Mouse (Mus musculus) liver, embryonic 14.5 days (tissue): Measurements from ENCODE around the gene C1qtnf6. TPM values are rescaled to one million over a fixed set of nuclear protein-coding genes. Genes with fewer than 3 reads are reported as not detected.

Source experiments
- ATAC-seq: fragments of 200-750 bp; cut with Nextera tagmentation; 2 replicates; pipeline ENCODE4 v1.8.0; 2017; ENCODE audit warnings: moderate number of reproducible peaks, mild to moderate bottlenecking, moderate library complexity; ENCODE audit not compliant: insufficient read depth
- DNase-seq, 3 experiments: peaks; one replicate each; pipeline ENCODE4 v3.0.0-alpha.2; 2012 to 2013; ENCODE audit warnings: low read depth in 3 of 3, low spot score in 3 of 3
- H3K27ac ChIP-seq: fragments of 300-500 bp; sonication (generic); 2 replicates; pipeline ENCODE4 v1.5.1; 2014; ENCODE audit warnings: moderate library complexity, mild to moderate bottlenecking, control low read depth, inconsistent platforms
- H3K27me3 ChIP-seq: fragments of 300-500 bp; sonication (generic); 2 replicates; pipeline ENCODE4 v1.6.1; 2014; ENCODE audit warnings: mild to moderate bottlenecking, low read length, moderate library complexity; ENCODE audit not compliant: control insufficient read depth, insufficient read depth
- H3K36me3 ChIP-seq: fragments of 300-500 bp; sonication (generic); replicated peaks from 2 replicates; pipeline ENCODE4 v1.6.1; 2014; ENCODE audit warnings: low read depth; ENCODE audit not compliant: control insufficient read depth, insufficient read depth
- H3K4me1 ChIP-seq, 2 experiments: fragments of 200-500 bp in 1 of 2; fragments of 300-500 bp in 1 of 2; sonication (generic) in 1 of 2; replicated peaks; 2 replicates each; pipeline ENCODE4 v1.6.1; 2012 to 2014; ENCODE audit warnings: antibody characterized with exemption in 1 of 2, inconsistent platforms in 1 of 2, low read length in 1 of 2; ENCODE audit not compliant: control insufficient read depth in 2 of 2, insufficient read depth in 2 of 2
- H3K4me2 ChIP-seq: fragments of 300-500 bp; sonication (generic); 2 replicates; pipeline ENCODE4 v1.6.1; 2014; ENCODE audit warnings: low read depth, mild to moderate bottlenecking, control low read depth, moderate library complexity
- H3K4me3 ChIP-seq, 2 experiments: fragments of 200-500 bp in 1 of 2; fragments of 300-500 bp in 1 of 2; sonication (generic) in 1 of 2; 2 replicates each; pipeline ENCODE4 v1.5.1; 2012 to 2014; ENCODE audit warnings: low read depth in 2 of 2, low read length in 2 of 2, mild to moderate bottlenecking in 2 of 2, control low read depth in 1 of 2, inconsistent platforms in 1 of 2, moderate library complexity in 1 of 2; ENCODE audit not compliant: insufficient read depth in 1 of 2
- H3K9ac ChIP-seq: fragments of 300-500 bp; sonication (generic); replicated peaks from 2 replicates; pipeline ENCODE4 v1.6.1; 2014; ENCODE audit warnings: mild to moderate bottlenecking, control low read depth, moderate library complexity
- H3K9me3 ChIP-seq: fragments of 300-500 bp; sonication (generic); 2 replicates; pipeline ENCODE4 v1.6.1; 2016; ENCODE audit warnings: low read length, mixed read lengths; ENCODE audit not compliant: control insufficient read depth
- CTCF ChIP-seq: IDR thresholded peaks from 2 replicates; pipeline ENCODE4 v1.5.1; 2016; ENCODE audit warnings: antibody characterized with exemption, low read depth, control low read depth
- EP300 ChIP-seq: IDR thresholded peaks from 2 replicates; pipeline ENCODE4 v1.6.1; 2016; ENCODE audit warnings: antibody characterized with exemption, low read depth
- WGBS: fragments of 180-500 bp; shearing (Covaris S2); extraction: QIAGEN DNeasy Blood & Tissue Kit; methylation state at CpG from one replicate; pipeline ENCODE4 v1.1.7; 2014; ENCODE audit not compliant: insufficient replicate concordance; 5-methylcytosine and 5-hydroxymethylcytosine counted together
- polyA plus RNA-seq, 2 experiments: library from polyadenylated mRNA; depleted of rRNA in 1 of 2; stranded (reverse) in 1 of 2; unstranded in 1 of 2; fragments of >200 nt; fragmentation: Nextera tagmentation in 1 of 2; extraction: Ambion mirVana in 1 of 2; gene quantifications; 2 replicates each; pipeline versions ENCODE4 v1.2.1 to v1.2.3; 2012 to 2014

The C1qtnf6 gene
- polyA plus RNA-seq, 2 experiments, result 4.6 to 5.0 TPM

GRCm38 (mm10) chr15:78479470-78479869 lies 51.7 kb downstream of the C1qtnf6 start:
- ATAC-seq (no peak), DNase-seq (no peak)
- H3K27me3 ChIP-seq, result no peaks in the 10 kb centered on the region
- TF ChIP-seq CTCF, result no peak
- no peak for TF ChIP-seq EP300
- 57% methylated on average over 5 of the region's 5 CpGs for WGBS
- no peak overlapping the region for H3K4me2 ChIP-seq
- 0 out of 4 replicates have a peak, but pooled peaks cover 0 to 2% of the 10 kb centered on the region in 2 experiments for H3K4me1 ChIP-seq
- H3K27ac ChIP-seq, result no peak overlapping the region
- H3K4me3 ChIP-seq, result no peak overlapping the region
- no peak overlapping the region for H3K9ac ChIP-seq
- H3K9me3 ChIP-seq, result no peaks in the 10 kb centered on the region
- no peaks in the 10 kb centered on the region for H3K36me3 ChIP-seq

GRCm38 (mm10) chr15:78478073-78478472 lies 53.1 kb downstream of the C1qtnf6 start:
- Histone ChIP-seq H3K4me2 (no peak overlapping the region), H3K4me3 (no peak overlapping the region), H3K27me3 (no peaks in the 10 kb centered on the region), H3K36me3 (no peaks in the 10 kb centered on the region), H3K27ac (no peak overlapping the region), H3K9me3 (no peaks in the 10 kb centered on the region), H3K9ac (no peak overlapping the region), H3K4me1 (0 out of 4 replicates have a peak, but pooled peaks cover 0 to 2% of the 10 kb centered on the region in 2 experiments)
- WGBS, result 58% methylated on average over 4 of the region's 4 CpGs
- DNase-seq (no peak), ATAC-seq (no peak)
- TF ChIP-seq EP300, result no peak
- no peak for TF ChIP-seq CTCF

GRCm38 (mm10) chr15:78476878-78477277 lies 54.3 kb downstream of the C1qtnf6 start:
- no peak overlapping the region for H3K4me2 ChIP-seq
- no peak for ATAC-seq
- 0 out of 4 replicates have a peak, but pooled peaks cover 0 to 2% of the 10 kb centered on the region in 2 experiments for H3K4me1 ChIP-seq
- no peaks in the 10 kb centered on the region for H3K27me3 ChIP-seq
- TF ChIP-seq CTCF (no peak), EP300 (no peak)
- DNase-seq, result no peak
- H3K9ac ChIP-seq, result no peak overlapping the region
- H3K36me3 ChIP-seq, result no peaks in the 10 kb centered on the region
- H3K27ac ChIP-seq, result no peak overlapping the region
- no peaks in the 10 kb centered on the region for H3K9me3 ChIP-seq
- WGBS, result 70% methylated on average over 1 of the region's 1 CpGs
- H3K4me3 ChIP-seq, result no peak overlapping the region

GRCm38 (mm10) chr15:78475604-78476031 lies 55.6 kb downstream of the C1qtnf6 start:
- Histone ChIP-seq H3K27me3 (no peaks in the 10 kb centered on the region), H3K9ac (no peak overlapping the region), H3K4me2 (no peak overlapping the region), H3K4me3 (no peak overlapping the region), H3K36me3 (no peaks in the 10 kb centered on the region), H3K4me1 (peaks cover 0 to 7% of the 10 kb centered on the region in 2 experiments; a peak in 2 of 4 replicates), H3K27ac (no peak overlapping the region), H3K9me3 (no peaks in the 10 kb centered on the region)
- TF ChIP-seq EP300, result no peak
- WGBS, result 37% methylated on average over 3 of the region's 3 CpGs
- no peak for ATAC-seq
- no peak for DNase-seq

GRCm38 (mm10) chr15:78473442-78473841 lies 57.8 kb downstream of the C1qtnf6 start:
- TF ChIP-seq CTCF, result no peak
- TF ChIP-seq EP300, result no peak
- ATAC-seq, result no peak
- 69% methylated on average over 6 of the region's 6 CpGs for whole genome bisulfite sequencing

More at GRCm38 (mm10) chr15:78473442-78473841, 57.8 kb downstream of the C1qtnf6 start:
- no peak overlapping the region for H3K9ac ChIP-seq
- DNase-seq, result no peak
- H3K27me3 ChIP-seq, result no peaks in the 10 kb centered on the region
- no peaks in the 10 kb centered on the region for H3K36me3 ChIP-seq
- H3K9me3 ChIP-seq, result no peaks in the 10 kb centered on the region
- no peak overlapping the region for H3K27ac ChIP-seq
- H3K4me2 ChIP-seq, result no peak overlapping the region
- H3K4me1 ChIP-seq, result peaks cover 0 to 7% of the 10 kb centered on the region in 2 experiments; a peak in 2 of 4 replicates
- no peak overlapping the region for H3K4me3 ChIP-seq

Other genes with a start within 250 kb of the C1qtnf6 start
- gene Csf2rb2, start 225.7 kb downstream of the C1qtnf6 start, polyA plus RNA-seq (2012; rRNA removed), result 1.6 and 1.9 TPM in 2 replicates
- 1.1 and 1.2 TPM in 2 replicates for gene Csf2rb2, start 225.7 kb downstream of the C1qtnf6 start, polyA plus RNA-seq (2014; fragmentation: Nextera tagmentation; extraction: Ambion mirVana)
- gene Csf2rb, start 205.7 kb downstream of the C1qtnf6 start, polyA plus RNA-seq (2012; rRNA removed), result 4.3 and 4.5 TPM in 2 replicates
- gene Csf2rb, start 205.7 kb downstream of the C1qtnf6 start, polyA plus RNA-seq (2014; fragmentation: Nextera tagmentation; extraction: Ambion mirVana), result 5.0 and 5.9 TPM in 2 replicates
- 0.08 TPM in 1 of 2 replicates, not detected in the other for gene Tex33, start 135.5 kb downstream of the C1qtnf6 start, polyA plus RNA-seq (2012; rRNA removed)
- not detected in 2 replicates for gene Tex33, start 135.5 kb downstream of the C1qtnf6 start, polyA plus RNA-seq (2014; fragmentation: Nextera tagmentation; extraction: Ambion mirVana)
- 90.5 and 90.6 TPM in 2 replicates for gene Tst, start 125.5 kb downstream of the C1qtnf6 start, polyA plus RNA-seq (2012; rRNA removed)
- gene Tst, start 125.5 kb downstream of the C1qtnf6 start, polyA plus RNA-seq (2014; fragmentation: Nextera tagmentation; extraction: Ambion mirVana), result 168 and 179 TPM in 2 replicates
- 90.7 and 101 TPM in 2 replicates for gene Mpst, start 125.0 kb downstream of the C1qtnf6 start, polyA plus RNA-seq (2012; rRNA removed)
- 6.0 and 6.8 TPM in 2 replicates for gene Mpst, start 125.0 kb downstream of the C1qtnf6 start, polyA plus RNA-seq (2014; fragmentation: Nextera tagmentation; extraction: Ambion mirVana)
- 7.1 and 8.7 TPM in 2 replicates for gene Kctd17, start 102.9 kb downstream of the C1qtnf6 start, polyA plus RNA-seq (2012; rRNA removed)
- 3.0 and 3.3 TPM in 2 replicates for gene Kctd17, start 102.9 kb downstream of the C1qtnf6 start, polyA plus RNA-seq (2014; fragmentation: Nextera tagmentation; extraction: Ambion mirVana)
- gene Tmprss6, start 62.8 kb downstream of the C1qtnf6 start, polyA plus RNA-seq (2012; rRNA removed), result 11.9 and 14.4 TPM in 2 replicates
- gene Tmprss6, start 62.8 kb downstream of the C1qtnf6 start, polyA plus RNA-seq (2014; fragmentation: Nextera tagmentation; extraction: Ambion mirVana), result 9.8 and 10.7 TPM in 2 replicates
- 0.26 and 0.29 TPM in 2 replicates for gene Il2rb, start 36.1 kb downstream of the C1qtnf6 start, polyA plus RNA-seq (2012; rRNA removed)
- gene Il2rb, start 36.1 kb downstream of the C1qtnf6 start, polyA plus RNA-seq (2014; fragmentation: Nextera tagmentation; extraction: Ambion mirVana), result 0.37 and 0.52 TPM in 2 replicates
- gene Sstr3, start 13.3 kb upstream of the C1qtnf6 start, polyA plus RNA-seq (2012; rRNA removed), result 0.01 and 0.02 TPM in 2 replicates
- 0.03 TPM in 1 of 2 replicates, not detected in the other for gene Sstr3, start 13.3 kb upstream of the C1qtnf6 start, polyA plus RNA-seq (2014; fragmentation: Nextera tagmentation; extraction: Ambion mirVana)
- 57.5 and 69.6 TPM in 2 replicates for gene Rac2, start 41.4 kb upstream of the C1qtnf6 start, polyA plus RNA-seq (2012; rRNA removed)
- 108 and 117 TPM in 2 replicates for gene Rac2, start 41.4 kb upstream of the C1qtnf6 start, polyA plus RNA-seq (2014; fragmentation: Nextera tagmentation; extraction: Ambion mirVana)
- gene Cyth4, start 65.6 kb upstream of the C1qtnf6 start, polyA plus RNA-seq (2012; rRNA removed), result 6.4 and 7.6 TPM in 2 replicates
- 4.3 and 4.9 TPM in 2 replicates for gene Cyth4, start 65.6 kb upstream of the C1qtnf6 start, polyA plus RNA-seq (2014; fragmentation: Nextera tagmentation; extraction: Ambion mirVana)
- not detected in 2 replicates for gene Elfn2, start 187.4 kb upstream of the C1qtnf6 start, polyA plus RNA-seq (2012; rRNA removed)
- 0.04 TPM in 1 of 2 replicates, not detected in the other for gene Elfn2, start 187.4 kb upstream of the C1qtnf6 start, polyA plus RNA-seq (2014; fragmentation: Nextera tagmentation; extraction: Ambion mirVana)
- gene Mfng, start 242.1 kb upstream of the C1qtnf6 start, polyA plus RNA-seq (2012; rRNA removed), result 3.4 and 3.7 TPM in 2 replicates
- 2.9 and 3.6 TPM in 2 replicates for gene Mfng, start 242.1 kb upstream of the C1qtnf6 start, polyA plus RNA-seq (2014; fragmentation: Nextera tagmentation; extraction: Ambion mirVana)